Mouse (Mus musculus): ENCODE results near the gene Nme1. TPM values are rescaled to one million over a fixed set of nuclear protein-coding genes. Genes with fewer than 3 reads are reported as not detected.

Gene Nme1
- total and polyA plus RNA-seq, 3 experiments = 13.9 to 32.4 (median 19.7) TPM

GRCm38 (mm10) chr11:93954738-93955255 lies 13.5 kb downstream of the Nme1 start:
- 30% methylated on average over 13 of the region's 13 CpGs for WGBS
- Histone ChIP-seq H3K36me3 (ENCODE audit: control insufficient read depth, insufficient read depth, low read length) (peaks cover 9% of the 10 kb centered on the region; the same call in 1 of the 2 replicates), H3K27ac (peak overlapping the region; percentile 81), H3K27me3 (ENCODE audit: control insufficient read depth, insufficient read depth, low read length) (no peaks in the 10 kb centered on the region), H3K79me2 (replicated peaks; ENCODE audit: control insufficient read depth, insufficient read depth, low read length) (no peaks in the 10 kb centered on the region), H3K9ac (ENCODE audit: low read depth, low read length) (peak overlapping the region; percentile 81), H3K4me3 (peak overlapping the region; percentile 72), H3K4me1 (ENCODE audit: control insufficient read depth, insufficient read depth, low read length) (peaks cover 10% of the 10 kb centered on the region)
- no peak for TF ChIP-seq POLR2A (IDR thresholded peaks at IDR 0.05; ENCODE audit: insufficient read depth, low read depth, low read length)
- TF ChIP-seq CTCF (IDR thresholded peaks at IDR 0.05) = no peak
- no peak; the same call in 1 of the 2 replicates for TF ChIP-seq EP300 (IDR thresholded peaks at IDR 0.05; ENCODE audit: insufficient read depth, low read depth, low read length)
- intact Hi-C loops (cut with DNase I) = loop anchor here (5.0 kb wide), 2 partner anchors 43 to 67 kb away; partner anchors contain the start of genes Mbtd1, Spag9 and Utp18
- DNase-seq = no peak

- 73% methylated on average over 5 of the region's 5 CpGs for WGBS
- Histone ChIP-seq H3K27me3 (ENCODE audit: control insufficient read depth, insufficient read depth, low read length) (no peaks in the 10 kb centered on the region), H3K36me3 (ENCODE audit: control insufficient read depth, insufficient read depth, low read length) (peaks cover 9% of the 10 kb centered on the region)
Measured at GRCm38 (mm10) chr11:93952376-93952775, 15.9 kb downstream of the Nme1 start.

GRCm38 (mm10) chr11:93950045-93950444 lies 18.3 kb downstream of the Nme1 start:
- Histone ChIP-seq H3K36me3 (ENCODE audit: control insufficient read depth, insufficient read depth, low read length) (peaks cover 9% of the 10 kb centered on the region), H3K27me3 (ENCODE audit: control insufficient read depth, insufficient read depth, low read length) (no peaks in the 10 kb centered on the region), H3K9ac (ENCODE audit: low read depth, low read length) (no peak overlapping the region), H3K4me1 (ENCODE audit: control insufficient read depth, insufficient read depth, low read length) (peaks cover 4% of the 10 kb centered on the region), H3K27ac (no peak overlapping the region), H3K79me2 (replicated peaks; ENCODE audit: control insufficient read depth, insufficient read depth, low read length) (no peaks in the 10 kb centered on the region), H3K4me3 (no peak overlapping the region)
- DNase-seq = no peak
- intact Hi-C loops (cut with DNase I) = no loop called here
- WGBS = 83% methylated on average over 1 of the region's 1 CpGs
- TF ChIP-seq CTCF (IDR thresholded peaks at IDR 0.05) (peak; percentile 23; the same call in 1 of the 2 replicates), EP300 (IDR thresholded peaks at IDR 0.05; ENCODE audit: insufficient read depth, low read depth, low read length) (no peak)

More at GRCm38 (mm10) chr11:93952376-93952775, 15.9 kb downstream of the Nme1 start:
- Histone ChIP-seq H3K79me2 (replicated peaks; ENCODE audit: control insufficient read depth, insufficient read depth, low read length) (no peaks in the 10 kb centered on the region), H3K9ac (ENCODE audit: low read depth, low read length) (no peak overlapping the region), H3K4me3 (no peak overlapping the region), H3K27ac (no peak overlapping the region), H3K4me1 (ENCODE audit: control insufficient read depth, insufficient read depth, low read length) (peaks cover 10% of the 10 kb centered on the region)
- no peak for DNase-seq
- TF ChIP-seq CTCF (IDR thresholded peaks at IDR 0.05) = no peak
- TF ChIP-seq EP300 (IDR thresholded peaks at IDR 0.05; ENCODE audit: insufficient read depth, low read depth, low read length) = no peak
- TF ChIP-seq POLR2A (IDR thresholded peaks at IDR 0.05; ENCODE audit: insufficient read depth, low read depth, low read length) = no peak
- intact Hi-C loops (cut with DNase I) = no loop called here

GRCm38 (mm10) chr11:93948887-93949567 lies 19.3 kb downstream of the Nme1 start:
- Histone ChIP-seq H3K36me3 (ENCODE audit: control insufficient read depth, insufficient read depth, low read length) (peaks cover 9% of the 10 kb centered on the region), H3K4me1 (ENCODE audit: control insufficient read depth, insufficient read depth, low read length) (peaks cover 1% of the 10 kb centered on the region; the same call in 1 of the 2 replicates), H3K79me2 (replicated peaks; ENCODE audit: control insufficient read depth, insufficient read depth, low read length) (no peaks in the 10 kb centered on the region), H3K27me3 (ENCODE audit: control insufficient read depth, insufficient read depth, low read length) (no peaks in the 10 kb centered on the region), H3K4me3 (no peak overlapping the region), H3K27ac (no peak overlapping the region), H3K9ac (ENCODE audit: low read depth, low read length) (no peak overlapping the region)
- DNase-seq = no peak
- 87% methylated on average over 9 of the region's 9 CpGs for WGBS
- no peak; the same call in 1 of the 2 replicates for TF ChIP-seq POLR2A (IDR thresholded peaks at IDR 0.05; ENCODE audit: insufficient read depth, low read depth, low read length)
- no peak for TF ChIP-seq EP300 (IDR thresholded peaks at IDR 0.05; ENCODE audit: insufficient read depth, low read depth, low read length)
- no peak for TF ChIP-seq CTCF (IDR thresholded peaks at IDR 0.05)
- intact Hi-C loops (cut with DNase I) = no loop called here

GRCm38 (mm10) chr11:93944986-93945385 lies 23.3 kb downstream of the Nme1 start:
- Histone ChIP-seq H3K79me2 (replicated peaks; ENCODE audit: control insufficient read depth, insufficient read depth, low read length) (no peaks in the 10 kb centered on the region), H3K27ac (no peak overlapping the region), H3K27me3 (ENCODE audit: control insufficient read depth, insufficient read depth, low read length) (no peaks in the 10 kb centered on the region), H3K4me1 (ENCODE audit: control insufficient read depth, insufficient read depth, low read length) (no peaks in the 10 kb centered on the region), H3K36me3 (ENCODE audit: control insufficient read depth, insufficient read depth, low read length) (no peaks in the 10 kb centered on the region; the same call in 1 of the 2 replicates), H3K9ac (ENCODE audit: low read depth, low read length) (no peak overlapping the region), H3K4me3 (no peak overlapping the region)
- intact Hi-C loops (cut with DNase I) = no loop called here
- no peak for DNase-seq
- TF ChIP-seq EP300 (IDR thresholded peaks at IDR 0.05; ENCODE audit: insufficient read depth, low read depth, low read length) = no peak
- no peak for TF ChIP-seq POLR2A (IDR thresholded peaks at IDR 0.05; ENCODE audit: insufficient read depth, low read depth, low read length)
- no peak for TF ChIP-seq CTCF (IDR thresholded peaks at IDR 0.05)
- WGBS = 79% methylated on average over 3 of the region's 3 CpGs

GRCm38 (mm10) chr11:93940906-93941305 lies 27.4 kb downstream of the Nme1 start:
- Histone ChIP-seq H3K4me3 (no peak overlapping the region), H3K9ac (ENCODE audit: low read depth, low read length) (no peak overlapping the region), H3K36me3 (ENCODE audit: control insufficient read depth, insufficient read depth, low read length) (no peaks in the 10 kb centered on the region; the same call in 1 of the 2 replicates), H3K27me3 (ENCODE audit: control insufficient read depth, insufficient read depth, low read length) (no peaks in the 10 kb centered on the region), H3K4me1 (ENCODE audit: control insufficient read depth, insufficient read depth, low read length) (no peaks in the 10 kb centered on the region), H3K79me2 (replicated peaks; ENCODE audit: control insufficient read depth, insufficient read depth, low read length) (no peaks in the 10 kb centered on the region), H3K27ac (no peak overlapping the region)
- intact Hi-C loops (cut with DNase I) = no loop called here
- TF ChIP-seq POLR2A (IDR thresholded peaks at IDR 0.05; ENCODE audit: insufficient read depth, low read depth, low read length) (no peak), EP300 (IDR thresholded peaks at IDR 0.05; ENCODE audit: insufficient read depth, low read depth, low read length) (no peak), CTCF (IDR thresholded peaks at IDR 0.05) (no peak)
- DNase-seq = no peak
- 46% methylated on average over 2 of the region's 2 CpGs for WGBS

Measured in heart, adult 2 months (tissue).